Comparison of ENCODE assay signal across 10 mouse cellular contexts in genomic region chr11:33097855-33098254, GRCm38 (mm10). TPM values are rescaled to one million over a fixed set of nuclear protein-coding genes. Genes with fewer than 3 reads are reported as not detected.
DNase-seq lines count a peak whose midpoint lies in the region; ATAC-seq and TF ChIP-seq lines count a peak whose summit lies in the region.
"Had no signal": no experiment of that assay in that cellular context is flagged by ENCODE, and none has a peak within 500 bp of the region (broad histone marks: within the 10 kb centered on the region; RNA-seq: fewer than 3 reads in every experiment).

No protein-coding gene starts in this region.

- TF ChIP-seq CTCF in lung, postnatal 0 days (IDR thresholded peaks at IDR 0.05), result peak; percentile 84

- no peaks in the 10 kb centered on the region for H3K9me3 ChIP-seq in embryonic facial prominence, embryonic 11.5 days (replicated peaks; ENCODE audit: control insufficient read depth, low read length)
- no peaks in the 10 kb centered on the region for H3K9me3 ChIP-seq in lung, postnatal 0 days (ENCODE audit: low read length)
- H3K9me3 ChIP-seq: heart, embryonic 15.5 days; neural tube, embryonic 12.5 days had no signal

- WGBS in embryonic facial prominence, embryonic 11.5 days, result 44% methylated on average over 8 of the region's 8 CpGs
- 45% methylated on average over 8 of the region's 8 CpGs for WGBS in lung, postnatal 0 days

- no peak overlapping the region for H3K4me2 ChIP-seq in embryonic facial prominence, embryonic 11.5 days (ENCODE audit: low read depth, low read length)
- H3K4me2 ChIP-seq in lung, postnatal 0 days (replicated peaks; ENCODE audit: low read depth, low read length), result no peak overlapping the region
- H3K4me2 ChIP-seq: heart, embryonic 15.5 days; neural tube, embryonic 12.5 days had no signal

- H3K36me3 ChIP-seq in embryonic facial prominence, embryonic 11.5 days (replicated peaks; ENCODE audit: control insufficient read depth, insufficient read depth, low read depth, low read length), result no peaks in the 10 kb centered on the region
- H3K36me3 ChIP-seq in lung, postnatal 0 days (ENCODE audit: insufficient read depth, low read length), result no peaks in the 10 kb centered on the region
- H3K36me3 ChIP-seq: heart, embryonic 15.5 days; neural tube, embryonic 12.5 days had no signal

- H3K27ac ChIP-seq in embryonic facial prominence, embryonic 11.5 days (replicated peaks; ENCODE audit: low read depth, low read length), result no peak overlapping the region
- no peak overlapping the region for H3K27ac ChIP-seq in lung, postnatal 0 days (ENCODE audit: low read length)
- H3K27ac ChIP-seq: heart, embryonic 15.5 days; neural tube, embryonic 12.5 days had no signal

- TF ChIP-seq EP300 in lung, postnatal 0 days (IDR thresholded peaks at IDR 0.05), result no peak

- peaks cover 5% of the 10 kb centered on the region; the same call in 1 of the 2 replicates for H3K4me1 ChIP-seq in embryonic facial prominence, embryonic 11.5 days (ENCODE audit: control insufficient read depth, insufficient read depth, low read length)
- H3K4me1 ChIP-seq in lung, postnatal 0 days (ENCODE audit: insufficient read depth, low read depth, low read length), result no peaks in the 10 kb centered on the region

- H3K9ac ChIP-seq in embryonic facial prominence, embryonic 11.5 days (replicated peaks; ENCODE audit: low read length), result no peak overlapping the region
- H3K9ac ChIP-seq in lung, postnatal 0 days (replicated peaks; ENCODE audit: low read depth), result no peak overlapping the region
- H3K9ac ChIP-seq: heart, embryonic 15.5 days; neural tube, embryonic 12.5 days had no signal

- ATAC-seq in embryonic facial prominence, embryonic 11.5 days (replicated peaks; ENCODE audit: insufficient number of reproducible peaks, low FRiP score, low TSS enrichment, low read depth), result no peak
- ATAC-seq in lung, postnatal 0 days, result no peak; the same call in 1 of the 2 replicates
- ATAC-seq in inflammation-experienced regulatory T-cells, adult 6 months, result no peak

- DNase-seq in adrenal gland, adult 18-20 months (ENCODE audit: low spot score in 2 of 2), result peak; percentile 44 to 47
- no peak for DNase-seq in adrenal gland, postnatal 4 days (ENCODE audit: low spot score in 2 of 2)
- DNase-seq in layer of hippocampus, adult 18-20 months (ENCODE audit: low spot score in 2 of 2), result peak; percentile 29 to 56
- no peak for DNase-seq in layer of hippocampus, adult 9-11 months
- peak; percentile 67 for DNase-seq in ZHBTc4 (ENCODE audit: low read depth, low spot score)
- DNase-seq in embryonic facial prominence, embryonic 11.5 days (ENCODE audit: low spot score), result peak; percentile 68
- DNase-seq in lung, postnatal 0 days (ENCODE audit: low spot score), result peak; percentile 33

- no peaks in the 10 kb centered on the region for H3K27me3 ChIP-seq in embryonic facial prominence, embryonic 11.5 days (ENCODE audit: control insufficient read depth, insufficient read depth, low read length)
- no peaks in the 10 kb centered on the region for H3K27me3 ChIP-seq in lung, postnatal 0 days (replicated peaks; ENCODE audit: insufficient read depth, low read length)
- H3K27me3 ChIP-seq: neural tube, embryonic 12.5 days had no signal

- H3K4me3 ChIP-seq in embryonic facial prominence, embryonic 11.5 days (ENCODE audit: low read depth, low read length), result no peak overlapping the region
- no peak overlapping the region for H3K4me3 ChIP-seq in lung, postnatal 0 days (ENCODE audit: low read depth, low read length)
- H3K4me3 ChIP-seq: heart, embryonic 15.5 days; neural tube, embryonic 12.5 days had no signal

RNA-seq across cellular contexts. Expression of gene Fgf18, which starts 49.3 kb away (rescaled TPM):
- total RNA-seq in adrenal gland, adult 18-20 months (2021), result 1 to 10 TPM; 1.3 to 2.0 TPM
- total RNA-seq in adrenal gland, postnatal 4 days (2021), result 1 to 10 TPM; 2.7 to 2.9 TPM
- 1 to 10 TPM; 3.4 to 4.0 TPM for total RNA-seq in layer of hippocampus, adult 18-20 months (2021)
- polyA plus RNA-seq in embryonic facial prominence, embryonic 11.5 days (2014; fragmentation: Nextera tagmentation; extraction: Ambion mirVana), result 4.0 and 5.1 TPM in 2 replicates
- 19.5 and 20.6 TPM in 2 replicates for polyA plus RNA-seq in lung, postnatal 0 days (2015; fragmentation: Nextera tagmentation; extraction: Ambion mirVana)
- polyA plus RNA-seq in inflammation-experienced regulatory T-cells, adult 6 months (2017; shearing (Covaris generic)), result not detected

Comparison
In these comparisons a context has a peak if more than half of its experiments do, and no peak if none do; other contexts are left out.
1. DNase-seq: peak in adrenal gland, adult 18-20 months (2 of 2), layer of hippocampus, adult 18-20 months (2 of 2), ZHBTc4 (single experiment), embryonic facial prominence, embryonic 11.5 days (single experiment) and lung, postnatal 0 days (single experiment); none in adrenal gland, postnatal 4 days (0 of 2) and layer of hippocampus, adult 9-11 months (single experiment).